Mouse (Mus musculus) testis, adult 2 months (tissue): ENCODE results near the gene Rock2.

Experiments used
- CTCF ChIP-seq: fragments of 200-500 bp; IDR thresholded peaks from 2 replicates; pipeline ENCODE4 v1.5.1; 2012; ENCODE audit warnings: low read depth, mild to moderate bottlenecking, inconsistent platforms, low read length, moderate library complexity; ENCODE audit not compliant: control insufficient read depth, insufficient read depth, insufficient replicate concordance
- POLR2A ChIP-seq: fragments of 200-500 bp; IDR thresholded peaks from 2 replicates; pipeline ENCODE4 v1.6.1; 2012; ENCODE audit warnings: low read depth, mild to moderate bottlenecking, inconsistent platforms, low read length, moderate library complexity; ENCODE audit not compliant: control insufficient read depth

GRCm38 (mm10) chr12:16886354-16886753, 8.3 kb upstream of the Rock2 start:
- TF ChIP-seq POLR2A (no peak), CTCF (no peak)
